Mouse (Mus musculus) MEL (cell line): ENCODE measurements around the gene Adh1. TPM values are rescaled to one million over a fixed set of nuclear protein-coding genes. Genes with fewer than 3 reads are reported as not detected.

Experiments
- DNase-seq: peaks from one replicate; pipeline ENCODE4 v3.0.0; 2011; ENCODE audit warnings: low read depth, low spot score
- H3K27ac ChIP-seq: 2 replicates; pipeline ENCODE4 v1.5.1; 2012; ENCODE audit warnings: low read depth, mild to moderate bottlenecking, control low read depth, low read length, moderate library complexity; ENCODE audit not compliant: control insufficient read depth
- H3K27me3 ChIP-seq, 2 experiments: fragments of 150-350 bp in 1 of 2; sonication (generic) in 1 of 2; 2 replicates each; pipeline ENCODE4 v1.6.1; 2012; ENCODE audit warnings: low read length in 2 of 2, mild to moderate bottlenecking in 2 of 2, improper control_type of control experiment in 1 of 2, moderate library complexity in 1 of 2; ENCODE audit not compliant: insufficient read depth in 2 of 2, control insufficient read depth in 1 of 2
- H3K36me3 ChIP-seq, 2 experiments: 2 replicates each; pipeline ENCODE4 v1.6.1; 2012 to 2014; ENCODE audit warnings: low read length in 2 of 2, improper control_type of control experiment in 1 of 2, inconsistent platforms in 1 of 2, mild to moderate bottlenecking in 1 of 2; ENCODE audit not compliant: insufficient read depth in 2 of 2, control insufficient read depth in 1 of 2
- H3K4me1 ChIP-seq, 2 experiments: fragments of 150-350 bp in 1 of 2; sonication (generic) in 1 of 2; 2 replicates each; pipeline ENCODE4 v1.6.1; 2012; ENCODE audit warnings: low read length in 2 of 2, improper control_type of control experiment in 1 of 2, mild to moderate bottlenecking in 1 of 2; ENCODE audit not compliant: insufficient read depth in 2 of 2, control insufficient read depth in 1 of 2
- H3K4me3 ChIP-seq, 2 experiments: fragments of 150-350 bp in 1 of 2; sonication (generic) in 1 of 2; 2 replicates each; pipeline ENCODE4 v1.5.1; 2012; ENCODE audit warnings: low read depth in 2 of 2, low read length in 2 of 2, mild to moderate bottlenecking in 2 of 2, moderate library complexity in 2 of 2, control low read depth in 1 of 2, improper control_type of control experiment in 1 of 2; ENCODE audit not compliant: control insufficient read depth in 1 of 2, insufficient read depth in 1 of 2
- H3K79me2 ChIP-seq: 2 replicates; pipeline ENCODE4 v1.6.1; 2012; ENCODE audit warnings: mild to moderate bottlenecking, low read length, moderate library complexity; ENCODE audit not compliant: control insufficient read depth, poor library complexity, insufficient read depth
- H3K9ac ChIP-seq: 2 replicates; pipeline ENCODE4 v1.6.1; 2012; ENCODE audit warnings: low read depth, mild to moderate bottlenecking, control low read depth, low read length, moderate library complexity; ENCODE audit not compliant: control insufficient read depth, poor library complexity, severe bottlenecking
- H3K9me3 ChIP-seq: fragments of 150-350 bp; sonication (generic); replicated peaks from 2 replicates; pipeline ENCODE4 v1.6.1; 2012; ENCODE audit warnings: mild to moderate bottlenecking, low read length, improper control_type of control experiment, moderate library complexity; ENCODE audit not compliant: insufficient read depth
- BHLHE40 ChIP-seq: IDR thresholded peaks from 2 replicates; pipeline ENCODE4 v1.6.1; 2012; ENCODE audit warnings: low read depth, mild to moderate bottlenecking, inconsistent platforms, low read length, improper control_type of control experiment, borderline replicate concordance
- CHD1 ChIP-seq: IDR thresholded peaks from 2 replicates; pipeline ENCODE4 v1.6.1; 2012; ENCODE audit warnings: low read depth, mild to moderate bottlenecking, inconsistent platforms, low read length, improper control_type of control experiment
- E2F4 ChIP-seq: IDR thresholded peaks from 2 replicates; pipeline ENCODE4 v1.6.1; 2011; ENCODE audit warnings: low read depth, low read length, improper control_type of control experiment, borderline replicate concordance
- EP300 ChIP-seq, 2 experiments: IDR thresholded peaks; 2 replicates each; pipeline ENCODE4 v1.6.1; 2011; ENCODE audit warnings: improper control_type of control experiment in 2 of 2, low read length in 2 of 2, low read depth in 1 of 2, mild to moderate bottlenecking in 1 of 2
- GABPA ChIP-seq: IDR thresholded peaks from 2 replicates; pipeline ENCODE4 v1.6.1; 2012; ENCODE audit warnings: low read depth, mild to moderate bottlenecking, inconsistent platforms, low read length, improper control_type of control experiment, moderate library complexity
- JUND ChIP-seq: IDR thresholded peaks from 2 replicates; pipeline ENCODE4 v1.6.1; 2011; ENCODE audit warnings: low read depth, mild to moderate bottlenecking, improper control_type of control experiment, low read length
- MEF2A ChIP-seq: IDR thresholded peaks from 2 replicates; pipeline ENCODE4 v1.6.1; 2014; ENCODE audit warnings: low read depth, mild to moderate bottlenecking, inconsistent platforms, low read length, improper control_type of control experiment; ENCODE audit not compliant: poor library complexity, insufficient replicate concordance, severe bottlenecking; ENCODE audit errors: extremely low read depth
- MXI1 ChIP-seq: IDR thresholded peaks from 2 replicates; pipeline ENCODE4 v1.6.1; 2011; ENCODE audit warnings: mild to moderate bottlenecking, low read depth, low read length, improper control_type of control experiment
- MYC ChIP-seq: IDR thresholded peaks from 2 replicates; pipeline ENCODE4 v1.6.1; 2011; ENCODE audit warnings: low read depth, mild to moderate bottlenecking, low read length, improper control_type of control experiment, moderate library complexity
- NELFE ChIP-seq: IDR thresholded peaks from 2 replicates; pipeline ENCODE4 v1.6.1; 2011; ENCODE audit warnings: low read depth, low read length, improper control_type of control experiment
- NRF1 ChIP-seq: IDR thresholded peaks from 2 replicates; pipeline ENCODE4 v1.6.1; 2014; ENCODE audit warnings: low read depth, mild to moderate bottlenecking, inconsistent platforms, low read length, improper control_type of control experiment, moderate library complexity; ENCODE audit not compliant: poor library complexity, insufficient read depth, severe bottlenecking
- POLR2A ChIP-seq, 2 experiments: IDR thresholded peaks; 2 replicates each; pipeline ENCODE4 v1.6.1; 2011 to 2012; ENCODE audit warnings: low read length in 2 of 2, mild to moderate bottlenecking in 2 of 2, control low read depth in 1 of 2, improper control_type of control experiment in 1 of 2, low read depth in 1 of 2, moderate library complexity in 1 of 2; ENCODE audit not compliant: control insufficient read depth in 1 of 2, insufficient read depth in 1 of 2, poor library complexity in 1 of 2
- POLR2AphosphoS2 ChIP-seq: IDR thresholded peaks from 2 replicates; pipeline ENCODE4 v1.6.1; 2011; ENCODE audit warnings: low read length, improper control_type of control experiment
- POLR2AphosphoS5 ChIP-seq: IDR thresholded peaks from 2 replicates; pipeline ENCODE4 v1.6.1; 2012; ENCODE audit warnings: low read depth, borderline replicate concordance, mild to moderate bottlenecking, inconsistent platforms, low read length, moderate library complexity, mixed read lengths
- RCOR1 ChIP-seq: IDR thresholded peaks from 2 replicates; pipeline ENCODE4 v1.6.1; 2012; ENCODE audit warnings: low read depth, mild to moderate bottlenecking, inconsistent platforms, low read length, improper control_type of control experiment
- SIN3A ChIP-seq: IDR thresholded peaks from 2 replicates; pipeline ENCODE4 v1.6.1; 2012; ENCODE audit warnings: low read length, improper control_type of control experiment, inconsistent platforms
- TAL1 ChIP-seq: IDR thresholded peaks from 2 replicates; pipeline ENCODE4 v1.6.1; 2012; ENCODE audit warnings: mild to moderate bottlenecking, inconsistent platforms, low read length, moderate library complexity, mixed read lengths
- TCF12 ChIP-seq: IDR thresholded peaks from 2 replicates; pipeline ENCODE4 v1.6.1; 2014; ENCODE audit warnings: low read depth, mild to moderate bottlenecking, inconsistent platforms, low read length, improper control_type of control experiment, moderate library complexity
- UBTF ChIP-seq: IDR thresholded peaks from 2 replicates; pipeline ENCODE4 v1.6.1; 2012; ENCODE audit warnings: low read depth, mild to moderate bottlenecking, inconsistent platforms, low read length, improper control_type of control experiment, moderate library complexity, borderline replicate concordance; ENCODE audit not compliant: insufficient read depth
- USF1 ChIP-seq: IDR thresholded peaks from 2 replicates; pipeline ENCODE4 v1.6.1; 2014; ENCODE audit warnings: low read depth, mild to moderate bottlenecking, inconsistent platforms, low read length, improper control_type of control experiment, moderate library complexity
- USF2 ChIP-seq, 2 experiments: IDR thresholded peaks; 2 replicates each; pipeline ENCODE4 v1.6.1; 2011 to 2012; ENCODE audit warnings: improper control_type of control experiment in 2 of 2, low read length in 2 of 2, borderline replicate concordance in 1 of 2, inconsistent platforms in 1 of 2, low read depth in 1 of 2, mild to moderate bottlenecking in 1 of 2; ENCODE audit not compliant: insufficient read depth in 1 of 2
- ZC3H11A ChIP-seq: IDR thresholded peaks from 2 replicates; pipeline ENCODE4 v1.6.1; 2012; ENCODE audit warnings: low read depth, mild to moderate bottlenecking, inconsistent platforms, low read length, improper control_type of control experiment
- ZKSCAN1 ChIP-seq: IDR thresholded peaks from 2 replicates; pipeline ENCODE4 v1.6.1; 2012; ENCODE audit warnings: low read depth, mild to moderate bottlenecking, inconsistent platforms, low read length, improper control_type of control experiment, moderate library complexity
- ZNF384 ChIP-seq: IDR thresholded peaks from 2 replicates; pipeline ENCODE4 v1.6.1; 2012; ENCODE audit warnings: low read depth, mild to moderate bottlenecking, inconsistent platforms, low read length, improper control_type of control experiment
- polyA plus RNA-seq, 2 experiments: library from polyadenylated mRNA; stranded (reverse) in 1 of 2; unstranded in 1 of 2; fragments of >175 nt in 1 of 2; fragments of >200 nt in 1 of 2; gene quantifications; 2 replicates each; pipeline versions ENCODE4 v1.2.1 to v1.2.4; 2012; ENCODE audit warnings: low replicate concordance in 2 of 2, low read depth in 1 of 2; ENCODE audit not compliant: insufficient read length in 2 of 2, insufficient read depth in 1 of 2, missing spikeins in 1 of 2
- total RNA-seq: library from RNA; depleted of rRNA; stranded (reverse); fragments of 300-350 nt; gene quantifications from 2 replicates; pipeline ENCODE4 v1.2.3, GENCODE M21; 2012

Adh1 gene
- total and polyA plus RNA-seq, 3 experiments = 0.15 TPM; not detected in 2

GRCm38 (mm10) chr3:138246511-138247020 lies 14.2 kb upstream of the Adh1 start:
- no peak overlapping the region for H3K27ac ChIP-seq
- H3K79me2 ChIP-seq = no peaks in the 10 kb centered on the region
- no peak for TF ChIP-seq MXI1
- TF ChIP-seq RCOR1 = no peak
- no peak for TF ChIP-seq MYC
- no peak for TF ChIP-seq ZC3H11A
- TF ChIP-seq NRF1 = no peak
- TF ChIP-seq ZKSCAN1 = no peak
- no peak for TF ChIP-seq MEF2A
- no peak for TF ChIP-seq POLR2A (IDR thresholded peaks at IDR 0.05; ENCODE audit: control insufficient read depth in 1 of 2, insufficient read depth in 1 of 2, low read depth in 1 of 2, low read length in 2 of 2, poor library complexity in 1 of 2)
- no peak for TF ChIP-seq TAL1
- no peak for TF ChIP-seq USF1
- TF ChIP-seq SIN3A = no peak
- DNase-seq = no peak
- no peaks in the 10 kb centered on the region; a peak in 2 of 4 replicates for H3K27me3 ChIP-seq
- H3K36me3 ChIP-seq = no peaks in the 10 kb centered on the region
- no peaks in the 10 kb centered on the region for H3K4me1 ChIP-seq
- no peak overlapping the region for H3K9ac ChIP-seq
- H3K9me3 ChIP-seq = no peaks in the 10 kb centered on the region
- H3K4me3 ChIP-seq = no peak overlapping the region

GRCm38 (mm10) chr3:138247241-138247640 lies 13.6 kb upstream of the Adh1 start:
- DNase-seq = no peak
- Histone ChIP-seq H3K9ac (no peak overlapping the region), H3K27ac (no peak overlapping the region), H3K36me3 (no peaks in the 10 kb centered on the region), H3K79me2 (no peaks in the 10 kb centered on the region), H3K27me3 (no peaks in the 10 kb centered on the region; a peak in 2 of 4 replicates), H3K4me1 (no peaks in the 10 kb centered on the region), H3K9me3 (no peaks in the 10 kb centered on the region), H3K4me3 (no peak overlapping the region)
- TF ChIP-seq POLR2AphosphoS2 = no peak
- TF ChIP-seq BHLHE40 = no peak
- no peak for TF ChIP-seq GABPA
- no peak for TF ChIP-seq RCOR1
- TF ChIP-seq JUND = no peak
- TF ChIP-seq EP300 (IDR thresholded peaks at IDR 0.05; ENCODE audit: low read depth in 1 of 2, low read length in 2 of 2) = no peak
- TF ChIP-seq UBTF = no peak
- no peak for TF ChIP-seq POLR2AphosphoS5
- TF ChIP-seq ZNF384 = no peak
- no peak for TF ChIP-seq CHD1
- TF ChIP-seq NELFE = no peak
- TF ChIP-seq USF1 = no peak
- TF ChIP-seq USF2 (IDR thresholded peaks at IDR 0.05; ENCODE audit: borderline replicate concordance in 1 of 2, insufficient read depth in 1 of 2, low read depth in 1 of 2, low read length in 2 of 2) = no peak
- no peak for TF ChIP-seq ZC3H11A
- no peak for TF ChIP-seq SIN3A
- no peak for TF ChIP-seq TCF12
- no peak for TF ChIP-seq MYC
- no peak for TF ChIP-seq E2F4
